ENCODE assay signal across 9 mouse cellular contexts in the genomic region with DNA sequence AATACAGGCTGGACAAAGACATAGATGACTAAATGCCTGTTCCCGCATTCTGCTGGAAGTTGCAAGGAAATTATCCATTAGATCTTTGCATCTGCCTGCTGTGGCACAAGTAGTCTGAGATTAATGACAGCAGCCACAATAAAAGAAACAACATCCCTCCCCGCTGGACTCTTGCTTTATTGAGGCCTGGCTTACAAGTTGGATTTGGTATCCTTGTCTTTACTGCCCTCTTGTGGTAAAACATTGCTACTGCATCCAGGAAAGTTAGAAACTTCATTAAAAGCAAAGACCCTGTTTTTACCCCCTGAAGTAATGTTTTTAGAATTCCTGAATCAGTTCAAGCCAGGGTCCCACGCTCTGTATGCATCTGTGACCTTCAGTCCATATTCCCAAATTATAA. TPM values are rescaled to one million over a fixed set of nuclear protein-coding genes. Genes with fewer than 3 reads are reported as not detected.
A peak's percentile ranks its signal among the peaks of the same experiment; 100 is the strongest.
DNase-seq lines count a peak whose midpoint lies in the region; ATAC-seq and TF ChIP-seq lines count a peak whose summit lies in the region.
"Had no signal": no experiment of that assay in that cellular context is flagged by ENCODE, and none has a peak within 500 bp of the region (broad histone marks: within the 10 kb centered on the region; RNA-seq: fewer than 3 reads in every experiment).

No protein-coding gene starts in this region.

- DNase-seq in cerebellum, adult 9-10 months = peak; percentile 42
- DNase-seq in left cerebral cortex, adult 11 months (ENCODE audit: low spot score) = peak; percentile 7
- DNase-seq in left cerebral cortex, adult 8-10 months (ENCODE audit: low spot score in 2 of 2) = no peak
- DNase-seq in MN1 (ENCODE audit: low spot score) = peak; percentile 60
- peak; percentile 82 for DNase-seq in hindbrain, postnatal 0 days (ENCODE audit: low spot score)
- DNase-seq in skeletal muscle tissue, adult 2 months (ENCODE audit: low read depth, low spot score) = peak; percentile 32

- no peak overlapping the region for H3K27ac ChIP-seq in hindbrain, postnatal 0 days

- H3K9ac ChIP-seq in hindbrain, postnatal 0 days (replicated peaks; ENCODE audit: low read length) = no peak overlapping the region

- 17% methylated on average over 3 of the region's 3 CpGs for WGBS in hindbrain, postnatal 0 days

- no peak overlapping the region for H3K4me3 ChIP-seq in hindbrain, postnatal 0 days (ENCODE audit: low read length)

- H3K36me3 ChIP-seq in hindbrain, postnatal 0 days (ENCODE audit: insufficient read depth, low read length) = no peaks in the 10 kb centered on the region

- TF ChIP-seq CTCF in hindbrain, postnatal 0 days (IDR thresholded peaks at IDR 0.05; ENCODE audit: low read depth) = peak; percentile 94

- H3K9me3 ChIP-seq in hindbrain, postnatal 0 days (ENCODE audit: low read length) = no peaks in the 10 kb centered on the region

- no peak overlapping the region for H3K4me2 ChIP-seq in hindbrain, postnatal 0 days (ENCODE audit: low read depth, low read length)

- ATAC-seq in cerebellum, adult (ENCODE audit: insufficient number of reproducible peaks, low FRiP score, low TSS enrichment) = no peak
- no peak for ATAC-seq in hindbrain, postnatal 0 days
- no peak for ATAC-seq in granulocyte monocyte progenitor cell, adult 5-6 weeks (replicated peaks; ENCODE audit: poor library complexity, severe bottlenecking)

- no peaks in the 10 kb centered on the region for H3K27me3 ChIP-seq in hindbrain, postnatal 0 days (ENCODE audit: insufficient read depth, low read length)

- no peaks in the 10 kb centered on the region for H3K4me1 ChIP-seq in hindbrain, postnatal 0 days (ENCODE audit: insufficient read depth, low read length)

RNA-seq across cellular contexts. Expression of gene Habp2, which starts 31.4 kb away (rescaled TPM):
- total RNA-seq in left cerebral cortex, adult 8-10 months (2022) = not detected
- not detected in 2 replicates for total RNA-seq in hindbrain, postnatal 0 days (2014; rRNA removed)
- not detected in 2 replicates for polyA plus RNA-seq in hindbrain, postnatal 0 days (2015; fragmentation: Nextera tagmentation; extraction: Ambion mirVana)
- not detected in 2 replicates for total RNA-seq in granulocyte monocyte progenitor cell, adult 5-6 weeks (2014; fragmentation: Nextera tagmentation)
- total RNA-seq in granulocyte monocyte progenitor cell, adult 5-6 weeks (2017) = not detected in 2 replicates
- total RNA-seq: heart, postnatal 14 days had no signal

Comparison
In these comparisons a context has a peak if more than half of its experiments do, and no peak if none do; other contexts are left out.
1. DNase-seq: peak in cerebellum, adult 9-10 months (single experiment), left cerebral cortex, adult 11 months (single experiment), MN1 (single experiment), hindbrain, postnatal 0 days (single experiment) and skeletal muscle tissue, adult 2 months (single experiment); none in left cerebral cortex, adult 8-10 months (0 of 2).